Mouse (Mus musculus) liver, postnatal 0 days (tissue): Measurements from ENCODE around the gene Lrfn2. TPM values are rescaled to one million over a fixed set of nuclear protein-coding genes. Genes with fewer than 3 reads are reported as not detected.

Experiments used
- ATAC-seq: fragments of 200-750 bp; cut with Nextera tagmentation; 2 replicates; pipeline ENCODE4 v1.8.0; 2017; ENCODE audit warnings: mild to moderate bottlenecking, moderate library complexity
- DNase-seq: peaks from one replicate; pipeline ENCODE4 v3.0.0-alpha.2; 2016
- H3K27ac ChIP-seq: fragments of 300-500 bp; sonication (generic); 2 replicates; pipeline ENCODE4 v1.5.1; 2014; ENCODE audit warnings: antibody characterized with exemption, moderate library complexity, mild to moderate bottlenecking, low read depth
- H3K27me3 ChIP-seq: fragments of 300-500 bp; sonication (generic); 2 replicates; pipeline ENCODE4 v1.6.1; 2014; ENCODE audit warnings: low read length, control low read depth, mixed read lengths; ENCODE audit not compliant: insufficient read depth
- H3K36me3 ChIP-seq: fragments of 300-500 bp; sonication (generic); replicated peaks from 2 replicates; pipeline ENCODE4 v1.6.1; 2014; ENCODE audit warnings: mild to moderate bottlenecking, control low read depth, low read length, moderate library complexity, mixed read lengths; ENCODE audit not compliant: insufficient read depth
- H3K4me1 ChIP-seq: fragments of 300-500 bp; sonication (generic); 2 replicates; pipeline ENCODE4 v1.6.1; 2014; ENCODE audit warnings: antibody characterized with exemption, mild to moderate bottlenecking, control low read depth; ENCODE audit not compliant: insufficient read depth
- H3K4me2 ChIP-seq: fragments of 300-500 bp; sonication (generic); 2 replicates; pipeline ENCODE4 v1.6.1; 2014; ENCODE audit warnings: low read depth, mild to moderate bottlenecking, low read length, moderate library complexity, mixed read lengths
- H3K4me3 ChIP-seq: fragments of 300-500 bp; sonication (generic); 2 replicates; pipeline ENCODE4 v1.5.1; 2014; ENCODE audit warnings: low read depth, low read length
- H3K9ac ChIP-seq: fragments of 300-500 bp; sonication (generic); replicated peaks from 2 replicates; pipeline ENCODE4 v1.6.1; 2014; ENCODE audit warnings: mild to moderate bottlenecking, moderate library complexity
- H3K9me3 ChIP-seq: fragments of 300-500 bp; sonication (generic); 2 replicates; pipeline ENCODE4 v1.6.1; 2016; ENCODE audit warnings: mild to moderate bottlenecking, control low read depth, low read length, mixed read lengths
- CTCF ChIP-seq: sonication (generic); IDR thresholded peaks from 2 replicates; pipeline ENCODE4 v1.5.1; 2016; ENCODE audit warnings: antibody characterized with exemption, low read depth
- EP300 ChIP-seq: IDR thresholded peaks from 2 replicates; pipeline ENCODE4 v1.6.1; 2016; ENCODE audit warnings: antibody characterized with exemption, low read depth, mild to moderate bottlenecking
- WGBS: fragments of 180-500 bp; shearing (Covaris S2); extraction: QIAGEN DNeasy Blood & Tissue Kit; methylation state at CpG from one replicate; pipeline ENCODE4 v1.1.7; 2014; ENCODE audit not compliant: insufficient replicate concordance; 5-methylcytosine and 5-hydroxymethylcytosine counted together
- polyA plus RNA-seq: library from polyadenylated mRNA; unstranded; fragments of >200 nt; fragmentation: Nextera tagmentation; extraction: Ambion mirVana; gene quantifications from 2 replicates; pipeline ENCODE4 v1.2.1, GENCODE M21; 2015

Lrfn2 gene
- polyA plus RNA-seq, 1 experiment from 2014 or later: not detected

GRCm38 (mm10) chr17:48922905-48923304 is 9.3 kb upstream of the Lrfn2 start:
- no peak overlapping the region for H3K4me3 ChIP-seq
- H3K4me2 ChIP-seq: no peak overlapping the region
- TF ChIP-seq CTCF (no peak), EP300 (no peak)
- H3K9ac ChIP-seq: no peak overlapping the region
- no peaks in the 10 kb centered on the region for H3K9me3 ChIP-seq
- WGBS: 75% methylated on average over 2 of the region's 2 CpGs
- no peak for DNase-seq
- H3K27ac ChIP-seq: no peak overlapping the region
- no peaks in the 10 kb centered on the region for H3K27me3 ChIP-seq
- no peaks in the 10 kb centered on the region for H3K4me1 ChIP-seq
- no peaks in the 10 kb centered on the region for H3K36me3 ChIP-seq
- no peak for ATAC-seq

GRCm38 (mm10) chr17:48925426-48925825 is 6.8 kb upstream of the Lrfn2 start:
- Histone ChIP-seq H3K4me1 (no peaks in the 10 kb centered on the region), H3K4me3 (no peak overlapping the region), H3K27ac (no peak overlapping the region), H3K9me3 (no peaks in the 10 kb centered on the region), H3K27me3 (peaks cover 4% of the 10 kb centered on the region; the same call in 1 of the 2 replicates), H3K9ac (no peak overlapping the region), H3K4me2 (no peak overlapping the region), H3K36me3 (no peaks in the 10 kb centered on the region)
- no peak for TF ChIP-seq CTCF
- TF ChIP-seq EP300: no peak
- no peak for DNase-seq
- WGBS: 59% methylated on average over 9 of the region's 9 CpGs
- ATAC-seq: no peak

GRCm38 (mm10) chr17:48930994-48931393 is 1.2 kb upstream of the Lrfn2 start:
- ATAC-seq: no peak
- no peak overlapping the region for H3K4me2 ChIP-seq

DNA sequence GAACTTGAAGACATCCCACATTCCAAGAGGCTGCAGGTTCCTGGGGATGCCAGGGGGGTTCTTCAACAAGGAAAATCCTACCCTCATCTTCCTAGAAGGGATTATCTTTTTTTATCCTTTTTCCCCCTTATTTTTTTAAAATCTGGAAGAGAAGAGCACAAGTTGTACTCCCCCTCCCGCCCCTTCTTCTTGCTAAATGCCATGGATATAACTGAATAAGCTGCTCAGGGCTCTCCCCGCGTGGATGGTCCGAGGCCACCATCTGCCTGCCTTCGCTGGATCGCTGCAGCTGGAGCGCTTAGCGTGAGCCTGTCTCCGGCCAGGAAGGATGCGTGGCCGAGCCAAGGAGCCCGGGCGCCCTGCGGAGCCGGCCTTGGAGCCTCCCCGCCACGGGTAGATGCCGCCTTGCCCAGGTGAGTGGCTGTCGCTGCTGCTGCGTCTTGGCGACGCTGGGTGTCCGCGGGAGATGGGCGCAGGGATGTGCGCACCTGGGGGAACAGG is 277 bp downstream of the Lrfn2 start:
- ATAC-seq (no peak), DNase-seq (no peak)
- Histone ChIP-seq H3K4me1 (no peaks in the 10 kb centered on the region), H3K36me3 (no peaks in the 10 kb centered on the region), H3K27me3 (peaks cover 39% of the 10 kb centered on the region), H3K4me3 (no peak overlapping the region), H3K9ac (no peak overlapping the region), H3K27ac (no peak overlapping the region), H3K9me3 (no peaks in the 10 kb centered on the region), H3K4me2 (no peak overlapping the region)
- 4% methylated on average over 26 of the region's 26 CpGs for WGBS
- no peak for TF ChIP-seq EP300
- TF ChIP-seq CTCF: no peak

More at GRCm38 (mm10) chr17:48930994-48931393, 1.2 kb upstream of the Lrfn2 start:
- Histone ChIP-seq H3K27ac (no peak overlapping the region), H3K36me3 (no peaks in the 10 kb centered on the region), H3K4me1 (no peaks in the 10 kb centered on the region), H3K9me3 (no peaks in the 10 kb centered on the region), H3K9ac (no peak overlapping the region), H3K4me3 (no peak overlapping the region), H3K27me3 (peaks cover 39% of the 10 kb centered on the region)
- TF ChIP-seq EP300 (no peak), CTCF (no peak)
- DNase-seq: no peak
- WGBS: 42% methylated on average over 10 of the region's 10 CpGs

DNA sequence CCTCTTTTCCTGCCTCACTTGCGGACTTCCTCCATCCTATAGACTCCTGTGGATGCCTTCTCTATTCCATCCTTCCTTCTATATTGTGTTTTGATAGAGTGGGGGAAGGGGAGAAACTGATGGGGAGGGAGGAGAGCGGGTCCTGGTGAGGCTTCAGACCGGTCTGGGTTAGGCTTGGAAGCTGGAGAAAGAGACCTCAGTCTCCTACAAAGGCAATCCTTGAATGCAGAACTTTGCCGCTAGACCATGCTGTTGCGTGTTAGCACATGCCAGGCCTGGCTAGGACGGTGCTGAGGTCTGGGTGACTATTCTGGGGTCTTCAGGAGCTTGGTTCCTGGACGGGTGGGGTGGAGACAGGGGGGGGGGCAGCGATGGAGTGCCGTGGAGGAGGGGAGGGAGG is 737 bp downstream of the Lrfn2 start:
- no peak overlapping the region for H3K9ac ChIP-seq

DNA sequence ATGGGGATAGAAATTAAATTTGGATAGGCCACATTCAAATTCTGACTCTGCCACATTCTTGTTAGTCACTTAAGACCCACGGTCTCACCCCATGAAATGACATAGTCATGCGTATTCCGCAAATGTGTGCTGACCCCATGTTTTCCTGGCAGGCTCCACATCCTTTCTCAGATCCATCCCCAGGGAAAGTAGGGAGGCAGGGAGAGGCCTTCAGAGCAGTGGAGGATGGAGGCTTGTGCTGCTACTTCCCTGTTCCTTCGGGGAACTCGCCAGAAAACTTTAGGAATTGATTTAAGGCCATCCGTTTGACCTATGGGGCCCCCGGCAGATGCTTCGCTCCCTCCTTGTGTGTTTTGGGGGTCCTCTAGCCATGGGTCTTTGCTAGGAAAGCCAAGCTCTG is 3.0 kb downstream of the Lrfn2 start:
- Histone ChIP-seq H3K27ac (no peak overlapping the region), H3K4me3 (no peak overlapping the region), H3K4me1 (no peaks in the 10 kb centered on the region), H3K9ac (no peak overlapping the region), H3K9me3 (no peaks in the 10 kb centered on the region), H3K36me3 (no peaks in the 10 kb centered on the region), H3K27me3 (peaks cover 36% of the 10 kb centered on the region), H3K4me2 (no peak overlapping the region)
- ATAC-seq (no peak), DNase-seq (no peak)
- TF ChIP-seq EP300 (no peak), CTCF (no peak)
- 69% methylated on average over 8 of the region's 8 CpGs for WGBS

More for the DNA sequence above, 737 bp downstream of the Lrfn2 start:
- Histone ChIP-seq H3K4me2 (no peak overlapping the region), H3K4me3 (no peak overlapping the region), H3K9me3 (no peaks in the 10 kb centered on the region), H3K27me3 (peaks cover 39% of the 10 kb centered on the region), H3K27ac (no peak overlapping the region), H3K36me3 (no peaks in the 10 kb centered on the region), H3K4me1 (no peaks in the 10 kb centered on the region)
- TF ChIP-seq CTCF: no peak
- TF ChIP-seq EP300: no peak
- ATAC-seq (no peak), DNase-seq (no peak)
- 10% methylated on average over 7 of the region's 9 CpGs for WGBS
